Mouse (Mus musculus): ENCODE measurements around the gene Abca2. TPM values are rescaled to one million over a fixed set of nuclear protein-coding genes. Genes with fewer than 3 reads are reported as not detected.

Abca2 gene
- polyA plus RNA-seq, 1 experiment = 12.1 TPM

- no peaks in the 10 kb centered on the region for H3K4me1 ChIP-seq (ENCODE audit: control insufficient read depth, insufficient read depth, low read length)
- H3K4me3 ChIP-seq (ENCODE audit: insufficient read depth, low read length) = no peak overlapping the region
- H3K27ac ChIP-seq (ENCODE audit: insufficient read depth, low read length) = no peak overlapping the region
- TF ChIP-seq CTCF (IDR thresholded peaks at IDR 0.05; ENCODE audit: borderline replicate concordance, insufficient read depth, low read length) (no peak), POLR2A (IDR thresholded peaks at IDR 0.05; ENCODE audit: low read depth, low read length) (no peak)
These were observed 64.5 kb downstream of the Abca2 start for GRCm38 (mm10) chr2:25492988-25493387.

- Histone ChIP-seq H3K4me3 (ENCODE audit: insufficient read depth, low read length) (no peak within 1 kb of the TSS), H3K27ac (ENCODE audit: insufficient read depth, low read length) (no peak within 1 kb of the TSS), H3K4me1 (ENCODE audit: control insufficient read depth, insufficient read depth, low read length) (no peaks in the 10 kb centered on the region)
- TF ChIP-seq POLR2A (IDR thresholded peaks at IDR 0.05; ENCODE audit: low read depth, low read length) = no peak
- TF ChIP-seq CTCF (IDR thresholded peaks at IDR 0.05; ENCODE audit: borderline replicate concordance, insufficient read depth, low read length) = no peak
These were observed 65.0 kb downstream of the Abca2 start, which contains the start of gene Lcn12 for GRCm38 (mm10) chr2:25493476-25493961. Gene Lcn12 (minus strand): TSS chr2:25493911.

GRCm38 (mm10) chr2:25496462-25496861 is 68.0 kb downstream of the Abca2 start:
- TF ChIP-seq POLR2A (IDR thresholded peaks at IDR 0.05; ENCODE audit: low read depth, low read length) = no peak
- TF ChIP-seq CTCF (IDR thresholded peaks at IDR 0.05; ENCODE audit: borderline replicate concordance, insufficient read depth, low read length) = peak; percentile 28; the same call in 1 of the 2 replicates
- no peak overlapping the region for H3K27ac ChIP-seq (ENCODE audit: insufficient read depth, low read length)
- H3K4me3 ChIP-seq (ENCODE audit: insufficient read depth, low read length) = no peak overlapping the region

More at GRCm38 (mm10) chr2:25496462-25496861, 68.0 kb downstream of the Abca2 start:
- no peaks in the 10 kb centered on the region for H3K4me1 ChIP-seq (ENCODE audit: control insufficient read depth, insufficient read depth, low read length)

Other genes starting within 250 kb of the Abca2 start
- gene Nrarp, start 247.9 kb upstream of the Abca2 start, polyA plus RNA-seq (2011; ENCODE audit: insufficient read length, low read depth, missing spikeins) = 1.7 and 3.2 TPM in 2 replicates
- gene Tor4a, start 231.8 kb upstream of the Abca2 start, polyA plus RNA-seq (2011; ENCODE audit: insufficient read length, low read depth, missing spikeins) = 17.5 and 21.8 TPM in 2 replicates
- 38.8 and 42.3 TPM in 2 replicates for gene Nelfb, start 217.2 kb upstream of the Abca2 start, polyA plus RNA-seq (2011; ENCODE audit: insufficient read length, low read depth, missing spikeins)
- not detected in 2 replicates for gene Stpg3, start 214.1 kb upstream of the Abca2 start, polyA plus RNA-seq (2011; ENCODE audit: insufficient read length, low read depth, missing spikeins)
- not detected in 2 replicates for gene Fam166a, start 210.0 kb upstream of the Abca2 start, polyA plus RNA-seq (2011; ENCODE audit: insufficient read length, low read depth, missing spikeins)
- gene Tubb4b, start 204.0 kb upstream of the Abca2 start, polyA plus RNA-seq (2011; ENCODE audit: insufficient read length, low read depth, missing spikeins) = 209 and 237 TPM in 2 replicates
- gene Slc34a3, start 194.3 kb upstream of the Abca2 start, polyA plus RNA-seq (2011; ENCODE audit: insufficient read length, low read depth, missing spikeins) = not detected in 2 replicates
- not detected in 2 replicates for gene Rnf224, start 191.9 kb upstream of the Abca2 start, polyA plus RNA-seq (2011; ENCODE audit: insufficient read length, low read depth, missing spikeins)
- 0.42 TPM in 1 of 2 replicates, not detected in the other for gene Rnf208, start 186.4 kb upstream of the Abca2 start, polyA plus RNA-seq (2011; ENCODE audit: insufficient read length, low read depth, missing spikeins)
- not detected in 2 replicates for gene Cysrt1, start 186.3 kb upstream of the Abca2 start, polyA plus RNA-seq (2011; ENCODE audit: insufficient read length, low read depth, missing spikeins)
- gene AL732309.1, start 181.8 kb upstream of the Abca2 start, polyA plus RNA-seq (2011; ENCODE audit: insufficient read length, low read depth, missing spikeins) = 2.3 TPM in 1 of 2 replicates, not detected in the other
- gene Tmem203, start 173.3 kb upstream of the Abca2 start, polyA plus RNA-seq (2011; ENCODE audit: insufficient read length, low read depth, missing spikeins) = 11.6 and 15.3 TPM in 2 replicates
- gene Tprn, start 166.1 kb upstream of the Abca2 start, polyA plus RNA-seq (2011; ENCODE audit: insufficient read length, low read depth, missing spikeins) = 7.1 and 9.5 TPM in 2 replicates
- gene Ssna1, start 156.3 kb upstream of the Abca2 start, polyA plus RNA-seq (2011; ENCODE audit: insufficient read length, low read depth, missing spikeins) = 46.2 and 49.4 TPM in 2 replicates
- gene Anapc2, start 156.2 kb upstream of the Abca2 start, polyA plus RNA-seq (2011; ENCODE audit: insufficient read length, low read depth, missing spikeins) = 93.8 and 95.3 TPM in 2 replicates
- gene Tmem210, start 140.6 kb upstream of the Abca2 start, polyA plus RNA-seq (2011; ENCODE audit: insufficient read length, low read depth, missing spikeins) = not detected in 2 replicates
- gene Lrrc26, start 138.8 kb upstream of the Abca2 start, polyA plus RNA-seq (2011; ENCODE audit: insufficient read length, low read depth, missing spikeins) = not detected in 2 replicates
- 1.6 and 1.7 TPM in 2 replicates for gene Grin1, start 109.5 kb upstream of the Abca2 start, polyA plus RNA-seq (2011; ENCODE audit: insufficient read length, low read depth, missing spikeins)
- 41.1 and 70.7 TPM in 2 replicates for gene Man1b1, start 96.4 kb upstream of the Abca2 start, polyA plus RNA-seq (2011; ENCODE audit: insufficient read length, low read depth, missing spikeins)
- gene Dpp7, start 72.3 kb upstream of the Abca2 start, polyA plus RNA-seq (2011; ENCODE audit: insufficient read length, low read depth, missing spikeins) = 29.9 and 32.9 TPM in 2 replicates
- gene Uap1l1, start 63.0 kb upstream of the Abca2 start, polyA plus RNA-seq (2011; ENCODE audit: insufficient read length, low read depth, missing spikeins) = 40.0 and 42.2 TPM in 2 replicates
- 3.3 and 5.2 TPM in 2 replicates for gene Sapcd2, start 56.4 kb upstream of the Abca2 start, polyA plus RNA-seq (2011; ENCODE audit: insufficient read length, low read depth, missing spikeins)
- gene Entpd2, start 32.8 kb upstream of the Abca2 start, polyA plus RNA-seq (2011; ENCODE audit: insufficient read length, low read depth, missing spikeins) = 0.33 and 2.2 TPM in 2 replicates
- 86.0 and 107 TPM in 2 replicates for gene Npdc1, start 29.4 kb upstream of the Abca2 start, polyA plus RNA-seq (2011; ENCODE audit: insufficient read length, low read depth, missing spikeins)
- gene Fut7, start 5.4 kb upstream of the Abca2 start, polyA plus RNA-seq (2011; ENCODE audit: insufficient read length, low read depth, missing spikeins) = not detected in 2 replicates
- gene Clic3, start 28.1 kb downstream of the Abca2 start, polyA plus RNA-seq (2011; ENCODE audit: insufficient read length, low read depth, missing spikeins) = not detected in 2 replicates
- gene Paxx, start 32.4 kb downstream of the Abca2 start, polyA plus RNA-seq (2011; ENCODE audit: insufficient read length, low read depth, missing spikeins) = 12.9 and 13.6 TPM in 2 replicates
- not detected in 2 replicates for gene Ptgds, start 41.3 kb downstream of the Abca2 start, polyA plus RNA-seq (2011; ENCODE audit: insufficient read length, low read depth, missing spikeins)
- gene Lcn12, start 65.2 kb downstream of the Abca2 start, polyA plus RNA-seq (2011; ENCODE audit: insufficient read length, low read depth, missing spikeins) = not detected in 2 replicates
- 28.0 and 40.7 TPM in 2 replicates for gene Fbxw5, start 72.0 kb downstream of the Abca2 start, polyA plus RNA-seq (2011; ENCODE audit: insufficient read length, low read depth, missing spikeins)
- gene C8g, start 73.0 kb downstream of the Abca2 start, polyA plus RNA-seq (2011; ENCODE audit: insufficient read length, low read depth, missing spikeins) = 0.91 and 1.2 TPM in 2 replicates
- 11.5 and 13.1 TPM in 2 replicates for gene Traf2, start 118.2 kb downstream of the Abca2 start, polyA plus RNA-seq (2011; ENCODE audit: insufficient read length, low read depth, missing spikeins)
- 102 and 122 TPM in 2 replicates for gene Edf1, start 129.1 kb downstream of the Abca2 start, polyA plus RNA-seq (2011; ENCODE audit: insufficient read length, low read depth, missing spikeins)
- 0.45 and 1.0 TPM in 2 replicates for gene Mamdc4, start 146.1 kb downstream of the Abca2 start, polyA plus RNA-seq (2011; ENCODE audit: insufficient read length, low read depth, missing spikeins)
- gene Phpt1, start 146.5 kb downstream of the Abca2 start, polyA plus RNA-seq (2011; ENCODE audit: insufficient read length, low read depth, missing spikeins) = 33.0 and 46.4 TPM in 2 replicates
- gene Ajm1, start 153.1 kb downstream of the Abca2 start, polyA plus RNA-seq (2011; ENCODE audit: insufficient read length, low read depth, missing spikeins) = 0.17 and 0.25 TPM in 2 replicates
- 51.0 and 63.2 TPM in 2 replicates for gene Rabl6, start 179.8 kb downstream of the Abca2 start, polyA plus RNA-seq (2011; ENCODE audit: insufficient read length, low read depth, missing spikeins)
- gene Ccdc183, start 189.0 kb downstream of the Abca2 start, polyA plus RNA-seq (2011; ENCODE audit: insufficient read length, low read depth, missing spikeins) = not detected in 2 replicates
- 17.3 and 18.3 TPM in 2 replicates for gene Tmem141, start 193.3 kb downstream of the Abca2 start, polyA plus RNA-seq (2011; ENCODE audit: insufficient read length, low read depth, missing spikeins)
- gene Fcna, start 199.3 kb downstream of the Abca2 start, polyA plus RNA-seq (2011; ENCODE audit: insufficient read length, low read depth, missing spikeins) = not detected in 2 replicates
- gene Lcn8, start 224.4 kb downstream of the Abca2 start, polyA plus RNA-seq (2011; ENCODE audit: insufficient read length, low read depth, missing spikeins) = not detected in 2 replicates
- not detected in 2 replicates for gene Lcn5, start 229.2 kb downstream of the Abca2 start, polyA plus RNA-seq (2011; ENCODE audit: insufficient read length, low read depth, missing spikeins)
- gene Lcn6, start 248.1 kb downstream of the Abca2 start, polyA plus RNA-seq (2011; ENCODE audit: insufficient read length, low read depth, missing spikeins) = not detected in 2 replicates